8 mouse cellular contexts compared by ENCODE assay signal in the genomic region with DNA sequence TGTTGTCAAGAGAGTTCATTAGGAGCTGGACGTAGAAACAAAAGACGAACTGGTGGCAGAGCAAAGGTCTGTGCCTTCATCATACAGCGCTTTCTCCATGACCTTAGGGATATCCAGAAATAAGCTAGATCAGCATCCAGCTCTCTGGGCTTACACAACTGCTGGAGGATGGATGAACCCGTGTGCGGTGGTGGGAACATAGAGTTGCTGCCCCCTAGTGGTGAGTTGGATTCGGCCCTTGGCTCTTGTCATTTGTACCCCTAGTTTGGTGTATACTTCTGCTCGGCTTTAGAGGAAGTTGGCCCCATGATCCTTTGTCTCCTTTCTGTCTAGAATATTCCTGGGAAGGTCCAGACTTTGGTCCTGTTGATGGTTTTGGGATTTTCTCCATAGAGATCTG.
DNase-seq lines count a peak whose midpoint lies in the region; ATAC-seq lines count a peak whose summit lies in the region.

No protein-coding gene starts in this region.

- peak; percentile 89 for DNase-seq in midbrain, embryonic 11.5 days (ENCODE audit: low spot score, missing footprints)
- DNase-seq in adrenal gland, adult 18-20 months (ENCODE audit: low spot score in 2 of 2) = peak; percentile 50 to 71
- DNase-seq in cerebellum, postnatal 25 days = peak; percentile 39 to 67
- DNase-seq in heart, postnatal 4 days = peak; percentile 53
- peak; percentile 35 for DNase-seq in left cerebral cortex, postnatal 4 days
- DNase-seq in right cerebral cortex, adult 2 months (ENCODE audit: low spot score in 2 of 2) = peak; percentile 60 to 65
- no peak for DNase-seq in spleen, postnatal 36 days (ENCODE audit: low spot score in 2 of 2)

- H3K27ac ChIP-seq in midbrain, embryonic 11.5 days (ENCODE audit: low read depth, low read length) = no peak overlapping the region
- no peak overlapping the region for H3K27ac ChIP-seq in midbrain, embryonic 13.5 days

- intact Hi-C loops in left cerebral cortex, postnatal 4 days (cut with DNase I) = no loop called here

- WGBS in midbrain, embryonic 11.5 days = 43% methylated on average over 7 of the region's 7 CpGs
- WGBS in midbrain, embryonic 13.5 days = 39% methylated on average over 7 of the region's 7 CpGs

- H3K4me2 ChIP-seq in midbrain, embryonic 11.5 days = no peak overlapping the region
- H3K4me2 ChIP-seq in midbrain, embryonic 13.5 days (replicated peaks) = no peak overlapping the region

- H3K9me3 ChIP-seq in midbrain, embryonic 11.5 days (ENCODE audit: control insufficient read depth, low read length) = no peaks in the 10 kb centered on the region
- H3K9me3 ChIP-seq in midbrain, embryonic 13.5 days = no peaks in the 10 kb centered on the region

- no peaks in the 10 kb centered on the region for H3K4me1 ChIP-seq in midbrain, embryonic 11.5 days (ENCODE audit: control insufficient read depth, insufficient read depth, low read length)
- no peaks in the 10 kb centered on the region for H3K4me1 ChIP-seq in midbrain, embryonic 13.5 days (replicated peaks)

- H3K9ac ChIP-seq in midbrain, embryonic 11.5 days (ENCODE audit: low read length) = no peak overlapping the region
- H3K9ac ChIP-seq in midbrain, embryonic 13.5 days (replicated peaks) = no peak overlapping the region

- H3K4me3 ChIP-seq in midbrain, embryonic 11.5 days (ENCODE audit: low read depth, low read length) = no peak overlapping the region
- H3K4me3 ChIP-seq in midbrain, embryonic 13.5 days (replicated peaks) = no peak overlapping the region

- ATAC-seq in midbrain, embryonic 11.5 days (ENCODE audit: low FRiP score) = 0 out of 2 replicates have a peak, but pooled peaks have one; percentile 50
- no peak for ATAC-seq in midbrain, embryonic 13.5 days

- H3K27me3 ChIP-seq in midbrain, embryonic 11.5 days (ENCODE audit: control insufficient read depth, insufficient read depth, low read length) = no peaks in the 10 kb centered on the region
- H3K27me3 ChIP-seq in midbrain, embryonic 13.5 days = no peaks in the 10 kb centered on the region

- no peaks in the 10 kb centered on the region for H3K36me3 ChIP-seq in midbrain, embryonic 11.5 days (ENCODE audit: control insufficient read depth, insufficient read depth, low read length)
- H3K36me3 ChIP-seq in midbrain, embryonic 13.5 days = no peaks in the 10 kb centered on the region

Comparison
In these comparisons a context has a peak if more than half of its experiments do, and no peak if none do; other contexts are left out.
1. DNase-seq: peak in midbrain, embryonic 11.5 days (single experiment), adrenal gland, adult 18-20 months (2 of 2), cerebellum, postnatal 25 days (2 of 2), heart, postnatal 4 days (single experiment), left cerebral cortex, postnatal 4 days (single experiment) and right cerebral cortex, adult 2 months (2 of 2); none in spleen, postnatal 36 days (0 of 2).